Comparison of ENCODE assay signal across 7 mouse cellular contexts in the genomic region with DNA sequence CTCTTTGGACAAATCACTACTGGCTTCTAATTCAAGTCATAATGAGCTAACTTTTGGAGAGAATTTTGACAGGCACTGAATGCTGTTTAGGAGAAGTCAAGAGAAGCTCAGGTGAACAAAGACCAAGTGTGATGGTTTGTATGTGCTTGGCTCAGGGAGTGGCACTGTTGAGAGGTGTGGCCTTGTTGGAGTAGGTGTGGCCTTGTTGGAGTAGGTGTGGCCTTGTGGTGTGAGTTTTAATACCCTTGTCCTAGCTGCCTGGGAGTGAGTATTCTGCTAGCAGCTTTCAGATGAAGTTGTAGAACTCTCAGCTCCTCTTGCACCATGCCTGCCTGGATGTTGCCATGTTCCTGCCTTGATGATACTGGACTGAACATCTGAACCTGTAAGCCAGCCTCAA. TPM values are rescaled to one million over a fixed set of nuclear protein-coding genes. Genes with fewer than 3 reads are reported as not detected.
DNase-seq lines count a peak whose midpoint lies in the region; ATAC-seq and TF ChIP-seq lines count a peak whose summit lies in the region.
"Not testable (repeated sequence)": the region's sequence is repeated elsewhere in the genome, so short reads cannot be mapped to it uniquely, and the experiment has no call there.

No protein-coding gene starts in this region.

- H3K27me3 ChIP-seq in kidney, adult 2 months (replicated peaks; ENCODE audit: control insufficient read depth, insufficient read depth, low read length); liver, embryonic 11.5 days (replicated peaks; ENCODE audit: control insufficient read depth, insufficient read depth, low read length); liver, embryonic 14.5 days (ENCODE audit: control insufficient read depth, insufficient read depth, low read length); midbrain, embryonic 11.5 days (ENCODE audit: control insufficient read depth, insufficient read depth, low read length): not testable (repeated sequence)

- H3K4me3 ChIP-seq in kidney, adult 2 months (ENCODE audit: insufficient read depth, low read depth, low read length); liver, embryonic 11.5 days (ENCODE audit: low read depth, low read length); liver, embryonic 14.5 days (ENCODE audit: insufficient read depth in 1 of 2, low read depth in 2 of 2, low read length in 2 of 2); midbrain, embryonic 11.5 days (ENCODE audit: low read depth, low read length): not testable (repeated sequence)

- H3K36me3 ChIP-seq in kidney, adult 2 months (ENCODE audit: control insufficient read depth, insufficient read depth, low read length), result peaks cover 19% of the 10 kb centered on the region
- peaks cover 25% of the 10 kb centered on the region for H3K36me3 ChIP-seq in liver, embryonic 11.5 days (ENCODE audit: control insufficient read depth, insufficient read depth, low read length)
- peaks cover 26% of the 10 kb centered on the region for H3K36me3 ChIP-seq in liver, embryonic 14.5 days (replicated peaks; ENCODE audit: control insufficient read depth, insufficient read depth, low read depth)
- H3K36me3 ChIP-seq in midbrain, embryonic 11.5 days (ENCODE audit: control insufficient read depth, insufficient read depth, low read length), result peaks cover 17% of the 10 kb centered on the region

- not testable (repeated sequence) for H3K9me3 ChIP-seq in liver, embryonic 11.5 days (ENCODE audit: control insufficient read depth, low read length); liver, embryonic 14.5 days (ENCODE audit: control insufficient read depth, low read length); midbrain, embryonic 11.5 days (ENCODE audit: control insufficient read depth, low read length)

- not testable (repeated sequence) for H3K4me1 ChIP-seq in kidney, adult 2 months (ENCODE audit: control insufficient read depth, insufficient read depth, low read length); liver, embryonic 11.5 days (replicated peaks; ENCODE audit: control insufficient read depth, insufficient read depth, low read length); midbrain, embryonic 11.5 days (ENCODE audit: control insufficient read depth, insufficient read depth, low read length)
- peaks cover 5 to 10% of the 10 kb centered on the region in 2 experiments; a peak in 2 of 4 replicates for H3K4me1 ChIP-seq in liver, embryonic 14.5 days (replicated peaks; ENCODE audit: control insufficient read depth in 2 of 2, insufficient read depth in 2 of 2, low read length in 1 of 2)

- DNase-seq in B cell, adult 2 months, result peak; percentile 21 to 23
- peak; percentile 79 for DNase-seq in R1 (ENCODE audit: low read depth, low spot score)
- peak; percentile 86 for DNase-seq in heart, adult 11 months
- peak; percentile 9 for DNase-seq in kidney, adult 2 months
- not testable (repeated sequence) for DNase-seq in liver, embryonic 11.5 days (ENCODE audit: low spot score); liver, embryonic 14.5 days (ENCODE audit: low read depth in 3 of 3, low spot score in 3 of 3)
- DNase-seq in midbrain, embryonic 11.5 days (ENCODE audit: low spot score, missing footprints), result peak; percentile 77

- TF ChIP-seq POLR2A in kidney, adult 2 months (IDR thresholded peaks at IDR 0.05; ENCODE audit: low read depth, low read length), result not testable (repeated sequence)

- not testable (repeated sequence) for H3K27ac ChIP-seq in kidney, adult 2 months (ENCODE audit: insufficient read depth, low read depth, low read length); liver, embryonic 11.5 days (ENCODE audit: low read depth, low read length); liver, embryonic 14.5 days; midbrain, embryonic 11.5 days (ENCODE audit: low read depth, low read length)

- ATAC-seq in liver, embryonic 11.5 days (replicated peaks; ENCODE audit: low FRiP score), result peak; percentile 57; the same call in 1 of the 2 replicates
- ATAC-seq in liver, embryonic 14.5 days (ENCODE audit: insufficient read depth), result peak; percentile 69; the same call in 1 of the 2 replicates
- not testable (repeated sequence) for ATAC-seq in midbrain, embryonic 11.5 days (ENCODE audit: low FRiP score)

- H3K4me2 ChIP-seq in liver, embryonic 11.5 days; liver, embryonic 14.5 days (ENCODE audit: low read depth); midbrain, embryonic 11.5 days: not testable (repeated sequence)

- not testable (repeated sequence) for TF ChIP-seq CTCF in kidney, adult 2 months (conservative IDR thresholded peaks at IDR 0.05; ENCODE audit: insufficient read depth, insufficient read length, low read depth, low read length); liver, embryonic 14.5 days (IDR thresholded peaks at IDR 0.05; ENCODE audit: low read depth)

- not testable (repeated sequence) for TF ChIP-seq EP300 in liver, embryonic 14.5 days (IDR thresholded peaks at IDR 0.05; ENCODE audit: low read depth)

- not testable (repeated sequence) for H3K9ac ChIP-seq in liver, embryonic 11.5 days (ENCODE audit: low read depth, low read length); liver, embryonic 14.5 days (replicated peaks); midbrain, embryonic 11.5 days (ENCODE audit: low read length)

RNA-seq across cellular contexts. Expression of gene Atp5g3, which starts 6.4 kb away (rescaled TPM):
- polyA plus RNA-seq in kidney, adult 2 months (2012; rRNA removed), result 1,531 and 1,803 TPM in 2 replicates
- polyA plus RNA-seq in liver, embryonic 11.5 days (2014; fragmentation: Nextera tagmentation; extraction: Ambion mirVana), result 1,057 and 1,087 TPM in 2 replicates
- polyA plus RNA-seq in liver, embryonic 14.5 days (2012; rRNA removed), result 363 and 406 TPM in 2 replicates
- polyA plus RNA-seq in liver, embryonic 14.5 days (2014; fragmentation: Nextera tagmentation; extraction: Ambion mirVana), result 732 and 769 TPM in 2 replicates
- polyA plus RNA-seq in midbrain, embryonic 11.5 days (2014; fragmentation: Nextera tagmentation; extraction: Ambion mirVana), result 831 and 886 TPM in 2 replicates

RNA-seq across cellular contexts. Expression of gene Atf2, which starts 12.2 kb away (rescaled TPM):
- 17.1 and 22.0 TPM in 2 replicates for polyA plus RNA-seq in kidney, adult 2 months (2012; rRNA removed)
- polyA plus RNA-seq in liver, embryonic 11.5 days (2014; fragmentation: Nextera tagmentation; extraction: Ambion mirVana), result 46.8 and 47.2 TPM in 2 replicates
- polyA plus RNA-seq in liver, embryonic 14.5 days (2012; rRNA removed), result 5.9 and 8.2 TPM in 2 replicates
- polyA plus RNA-seq in liver, embryonic 14.5 days (2014; fragmentation: Nextera tagmentation; extraction: Ambion mirVana), result 13.0 and 14.6 TPM in 2 replicates
- polyA plus RNA-seq in midbrain, embryonic 11.5 days (2014; fragmentation: Nextera tagmentation; extraction: Ambion mirVana), result 83.3 and 106 TPM in 2 replicates
